Comparison of ENCODE assay signal across 19 mouse cellular contexts in the genomic region with DNA sequence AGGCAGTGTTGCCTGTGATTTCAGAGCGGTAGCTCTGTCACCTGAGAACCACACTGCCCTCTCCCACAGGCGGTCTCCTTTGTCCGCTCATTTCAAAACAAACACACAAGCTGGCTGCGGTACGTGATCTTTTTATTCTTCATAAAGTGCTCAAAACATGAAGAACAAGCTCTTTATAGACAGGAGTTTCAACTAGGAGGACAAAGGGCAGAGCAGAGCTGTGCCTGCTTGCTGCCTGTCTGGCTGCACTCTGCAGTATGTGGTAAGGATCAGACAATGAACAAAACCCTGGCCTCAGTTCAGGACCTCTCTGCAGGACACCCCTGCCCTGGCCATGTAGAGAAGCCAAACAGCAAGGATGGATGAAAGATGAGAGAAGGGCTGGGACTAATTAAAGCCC. TPM values are rescaled to one million over a fixed set of nuclear protein-coding genes. Genes with fewer than 3 reads are reported as not detected.
A peak's percentile ranks its signal among the peaks of the same experiment; 100 is the strongest.
DNase-seq lines count a peak whose midpoint lies in the region; ATAC-seq and TF ChIP-seq lines count a peak whose summit lies in the region.
"Had no signal": no experiment of that assay in that cellular context is flagged by ENCODE, and none has a peak within 500 bp of the region (broad histone marks: within the 10 kb centered on the region; RNA-seq: fewer than 3 reads in every experiment).

No protein-coding gene starts in this region.

- peak; percentile 58 for DNase-seq in cerebellum, adult 9-10 months
- no peak for DNase-seq in cerebellum, postnatal 10 days
- DNase-seq in left cerebral cortex, adult 2 months (ENCODE audit: extremely low spot score in 1 of 2, low spot score in 2 of 2) = no peak
- DNase-seq in left cerebral cortex, adult 18-20 months (ENCODE audit: low spot score in 2 of 2) = no peak
- no peak for DNase-seq in midbrain, postnatal 0 days (ENCODE audit: low spot score)
- DNase-seq: gastrocnemius, postnatal 10 days; heart, postnatal 14 days; layer of hippocampus, postnatal 36 days; liver; lung, adult 18-20 months; lung, postnatal 14 days; thymus, postnatal 36 days had no signal

- no peak overlapping the region for H3K4me2 ChIP-seq in intestine, embryonic 16.5 days (ENCODE audit: low read depth, low read length)
- no peak overlapping the region for H3K4me2 ChIP-seq in intestine, embryonic 15.5 days (replicated peaks)
- no peak overlapping the region for H3K4me2 ChIP-seq in midbrain, postnatal 0 days (ENCODE audit: low read depth, low read length, poor library complexity, severe bottlenecking)
- H3K4me2 ChIP-seq: forebrain, embryonic 13.5 days; hindbrain, embryonic 14.5 days had no signal

- H3K27me3 ChIP-seq in intestine, embryonic 16.5 days (replicated peaks; ENCODE audit: control insufficient read depth, insufficient read depth, low read length) = no peaks in the 10 kb centered on the region
- H3K27me3 ChIP-seq in intestine, embryonic 15.5 days (replicated peaks) = no peaks in the 10 kb centered on the region
- H3K27me3 ChIP-seq in midbrain, postnatal 0 days (ENCODE audit: insufficient read depth, low read length) = no peaks in the 10 kb centered on the region

- H3K4me1 ChIP-seq in intestine, embryonic 16.5 days (ENCODE audit: control insufficient read depth, insufficient read depth, low read length) = peaks cover 28% of the 10 kb centered on the region
- peaks cover 16% of the 10 kb centered on the region for H3K4me1 ChIP-seq in intestine, embryonic 15.5 days (replicated peaks)
- H3K4me1 ChIP-seq in midbrain, postnatal 0 days (ENCODE audit: insufficient read depth, low read length) = no peaks in the 10 kb centered on the region

- no peaks in the 10 kb centered on the region for H3K36me3 ChIP-seq in intestine, embryonic 16.5 days (ENCODE audit: control insufficient read depth, insufficient read depth, low read length)
- H3K36me3 ChIP-seq in intestine, embryonic 15.5 days = no peaks in the 10 kb centered on the region
- peaks cover 16% of the 10 kb centered on the region for H3K36me3 ChIP-seq in midbrain, postnatal 0 days (ENCODE audit: insufficient read depth, low read length)

- intact Hi-C loops in left cerebral cortex, adult 2 months (cut with DNase I) = loop anchor here (5.0 kb wide), 1 partner anchor 73 kb away; no protein-coding TSS in a partner anchor

- H3K9me3 ChIP-seq in intestine, embryonic 16.5 days (ENCODE audit: control insufficient read depth, low read length) = no peaks in the 10 kb centered on the region
- no peaks in the 10 kb centered on the region for H3K9me3 ChIP-seq in intestine, embryonic 15.5 days
- no peaks in the 10 kb centered on the region for H3K9me3 ChIP-seq in midbrain, postnatal 0 days (ENCODE audit: low read length)
- H3K9me3 ChIP-seq: forebrain, embryonic 13.5 days; heart, embryonic 12.5 days; midbrain, embryonic 13.5 days had no signal

- H3K27ac ChIP-seq in intestine, embryonic 16.5 days (ENCODE audit: low read length) = no peak overlapping the region; the same call in 1 of the 2 replicates
- no peak overlapping the region for H3K27ac ChIP-seq in intestine, embryonic 15.5 days
- peak overlapping the region; percentile 99 for H3K27ac ChIP-seq in left cerebral cortex, adult 2 months
- no peak overlapping the region for H3K27ac ChIP-seq in midbrain, postnatal 0 days (ENCODE audit: low read depth, low read length)
- H3K27ac ChIP-seq: forebrain, embryonic 13.5 days; hindbrain, embryonic 14.5 days; midbrain, embryonic 13.5 days had no signal

- no peak for TF ChIP-seq CTCF in left cerebral cortex, adult 2 months (IDR thresholded peaks at IDR 0.05)
- TF ChIP-seq CTCF in midbrain, postnatal 0 days (IDR thresholded peaks at IDR 0.05) = no peak

- ATAC-seq in intestine, embryonic 16.5 days = no peak
- no peak for ATAC-seq in intestine, embryonic 15.5 days
- no peak for ATAC-seq in midbrain, postnatal 0 days (ENCODE audit: low FRiP score)
- ATAC-seq: forebrain, embryonic 13.5 days; midbrain, embryonic 13.5 days had no signal

- WGBS in intestine, embryonic 16.5 days = 67% methylated on average over 5 of the region's 5 CpGs
- 64% methylated on average over 5 of the region's 5 CpGs for WGBS in intestine, embryonic 15.5 days
- WGBS in midbrain, postnatal 0 days = 67% methylated on average over 5 of the region's 5 CpGs

- no peak overlapping the region for H3K4me3 ChIP-seq in intestine, embryonic 16.5 days (ENCODE audit: low read length)
- H3K4me3 ChIP-seq in intestine, embryonic 15.5 days (replicated peaks) = no peak overlapping the region
- H3K4me3 ChIP-seq in left cerebral cortex, adult 2 months = no peak overlapping the region
- no peak overlapping the region for H3K4me3 ChIP-seq in midbrain, postnatal 0 days (ENCODE audit: low read depth, low read length)
- H3K4me3 ChIP-seq: forebrain, embryonic 13.5 days; heart, embryonic 12.5 days; midbrain, embryonic 13.5 days; myocyte had no signal

- H3K9ac ChIP-seq in intestine, embryonic 16.5 days (ENCODE audit: low read depth, low read length) = 0 out of 2 replicates have a peak overlapping the region, but pooled peaks have one; percentile 29
- H3K9ac ChIP-seq in intestine, embryonic 15.5 days = no peak overlapping the region
- no peak overlapping the region for H3K9ac ChIP-seq in midbrain, postnatal 0 days (replicated peaks; ENCODE audit: low read length, poor library complexity, severe bottlenecking)
- H3K9ac ChIP-seq: forebrain, embryonic 13.5 days; heart, embryonic 12.5 days; hindbrain, embryonic 14.5 days; midbrain, embryonic 13.5 days had no signal

RNA-seq across cellular contexts. Expression of gene Sfxn5, which starts 1.6 kb away (rescaled TPM):
- 5.3 and 7.2 TPM in 2 replicates for polyA plus RNA-seq in intestine, embryonic 16.5 days (2015; fragmentation: Nextera tagmentation; extraction: Ambion mirVana)
- polyA plus RNA-seq in intestine, embryonic 15.5 days (2015; fragmentation: Nextera tagmentation; extraction: Ambion mirVana) = 6.7 and 7.7 TPM in 2 replicates
- 100 to 1,000 TPM; 161 to 173 TPM for total RNA-seq in left cerebral cortex, adult 2 months (2021)
- 100 to 1,000 TPM; 163 to 164 TPM for total RNA-seq in left cerebral cortex, adult 18-20 months (2021)
- total RNA-seq in midbrain, postnatal 0 days (2014; rRNA removed) = 98.6 and 135 TPM in 2 replicates
- 76.1 and 76.3 TPM in 2 replicates for polyA plus RNA-seq in midbrain, postnatal 0 days (2015; fragmentation: Nextera tagmentation; extraction: Ambion mirVana)

RNA-seq across cellular contexts. Expression of gene Rab11fip5, which starts 39.6 kb away (rescaled TPM):
- polyA plus RNA-seq in intestine, embryonic 16.5 days (2015; fragmentation: Nextera tagmentation; extraction: Ambion mirVana) = 15.6 and 20.9 TPM in 2 replicates
- 12.0 and 14.7 TPM in 2 replicates for polyA plus RNA-seq in intestine, embryonic 15.5 days (2015; fragmentation: Nextera tagmentation; extraction: Ambion mirVana)
- 10 to 100 TPM; 74.5 to 78.6 TPM for total RNA-seq in left cerebral cortex, adult 2 months (2021)
- total RNA-seq in left cerebral cortex, adult 18-20 months (2021) = 10 to 100 TPM; 81.7 to 82.1 TPM
- total RNA-seq in midbrain, postnatal 0 days (2014; rRNA removed) = 52.9 and 65.5 TPM in 2 replicates
- 24.3 and 27.2 TPM in 2 replicates for polyA plus RNA-seq in midbrain, postnatal 0 days (2015; fragmentation: Nextera tagmentation; extraction: Ambion mirVana)
